Mouse (Mus musculus): ENCODE measurements around the gene Rasa3. TPM values are rescaled to one million over a fixed set of nuclear protein-coding genes. Genes with fewer than 3 reads are reported as not detected.
A peak's percentile ranks its signal among the peaks of the same experiment; 100 is the strongest.

The Rasa3 gene
- polyA plus RNA-seq, 1 experiment from 2014 or later, result 34.4 TPM

DNA sequence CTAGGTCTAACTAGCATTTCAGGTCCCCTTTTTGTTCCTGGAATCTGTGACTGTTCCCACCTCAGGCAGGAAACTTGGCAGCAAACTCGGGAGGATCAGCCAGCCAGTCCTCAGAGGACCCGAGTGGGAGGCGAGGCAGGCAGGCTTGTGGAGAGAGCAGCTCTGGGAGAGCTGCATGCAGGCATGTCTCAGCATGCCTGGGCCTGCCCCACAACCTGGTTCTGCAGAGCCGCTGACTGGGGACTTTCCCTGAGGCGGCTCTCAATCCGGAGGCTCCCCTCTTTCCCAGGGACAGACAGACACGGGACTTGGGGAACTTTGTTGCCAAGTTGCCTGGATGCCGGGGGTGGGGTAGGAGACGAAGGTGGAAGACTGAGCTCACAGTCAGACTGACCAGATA is 128.6 kb downstream of the Rasa3 start:
- Histone ChIP-seq H3K27me3 (ENCODE audit: control insufficient read depth, insufficient read depth, low read length) (no peaks in the 10 kb centered on the region), H3K4me3 (ENCODE audit: low read depth, low read length) (no peak overlapping the region), H3K27ac (ENCODE audit: low read depth, low read length) (no peak overlapping the region), H3K4me1 (ENCODE audit: control insufficient read depth, insufficient read depth, low read length) (no peaks in the 10 kb centered on the region), H3K4me2 (ENCODE audit: low read depth, low read length) (no peak overlapping the region), H3K9me3 (ENCODE audit: control insufficient read depth, low read length) (no peaks in the 10 kb centered on the region), H3K9ac (replicated peaks; ENCODE audit: low read depth, low read length) (no peak overlapping the region), H3K36me3 (ENCODE audit: control insufficient read depth, insufficient read depth, low read length) (no peaks in the 10 kb centered on the region)
- ATAC-seq (ENCODE audit: low read depth), result no peak
- 50% methylated on average over 9 of the region's 9 CpGs for WGBS

DNA sequence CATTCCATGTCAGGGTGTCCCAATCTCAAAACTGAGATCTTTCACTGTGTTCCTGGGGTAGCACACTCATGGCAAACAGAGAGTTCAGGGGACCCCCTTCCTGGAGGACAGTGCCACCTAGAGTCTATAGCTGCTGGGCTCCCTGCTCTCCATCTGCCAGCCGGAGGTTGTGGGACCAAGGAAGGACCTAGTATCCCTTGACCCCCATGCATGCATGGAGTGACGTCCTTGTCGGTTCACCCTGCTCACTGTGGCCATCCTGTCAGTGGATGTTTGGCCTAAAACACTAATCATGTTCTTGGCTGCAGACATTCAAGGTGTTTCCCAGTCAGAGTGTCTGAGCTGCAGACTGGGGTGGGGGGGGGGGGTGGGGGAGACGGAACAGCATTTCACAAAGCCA is 129.2 kb downstream of the Rasa3 start:
- Histone ChIP-seq H3K4me3 (ENCODE audit: low read depth, low read length) (no peak overlapping the region), H3K27ac (ENCODE audit: low read depth, low read length) (no peak overlapping the region), H3K4me2 (ENCODE audit: low read depth, low read length) (no peak overlapping the region), H3K4me1 (ENCODE audit: control insufficient read depth, insufficient read depth, low read length) (no peaks in the 10 kb centered on the region), H3K36me3 (ENCODE audit: control insufficient read depth, insufficient read depth, low read length) (no peaks in the 10 kb centered on the region), H3K27me3 (ENCODE audit: control insufficient read depth, insufficient read depth, low read length) (no peaks in the 10 kb centered on the region), H3K9ac (replicated peaks; ENCODE audit: low read depth, low read length) (no peak overlapping the region), H3K9me3 (ENCODE audit: control insufficient read depth, low read length) (no peaks in the 10 kb centered on the region)
- ATAC-seq (ENCODE audit: low read depth), result no peak
- WGBS, result 53% methylated on average over 4 of the region's 4 CpGs

DNA sequence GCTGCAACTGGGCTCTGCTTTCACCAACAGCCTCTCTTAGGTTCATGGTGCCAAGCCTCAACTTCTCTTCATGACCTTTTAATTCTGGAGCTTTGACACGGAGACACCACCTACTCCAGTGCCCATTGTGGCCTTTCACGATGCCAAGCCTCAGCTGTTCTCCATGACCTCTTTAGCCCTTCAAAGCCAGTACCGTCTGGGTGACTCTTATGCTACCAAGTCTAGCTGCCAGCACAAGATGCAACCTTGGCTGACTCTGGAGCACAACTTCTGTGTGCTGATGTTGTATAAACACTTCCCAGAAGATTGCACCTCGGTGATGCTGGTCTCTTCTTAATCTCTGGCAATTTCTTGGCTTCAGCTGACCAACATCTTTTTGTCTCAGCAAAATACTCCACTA is 131.0 kb downstream of the Rasa3 start:
- H3K4me3 ChIP-seq (ENCODE audit: low read depth, low read length), result no peak overlapping the region
- H3K9me3 ChIP-seq (ENCODE audit: control insufficient read depth, low read length), result no peaks in the 10 kb centered on the region
- no peak overlapping the region for H3K9ac ChIP-seq (replicated peaks; ENCODE audit: low read depth, low read length)
- no peak overlapping the region for H3K4me2 ChIP-seq (ENCODE audit: low read depth, low read length)
- no peaks in the 10 kb centered on the region for H3K36me3 ChIP-seq (ENCODE audit: control insufficient read depth, insufficient read depth, low read length)
- ATAC-seq (ENCODE audit: low read depth), result no peak
- no peaks in the 10 kb centered on the region for H3K4me1 ChIP-seq (ENCODE audit: control insufficient read depth, insufficient read depth, low read length)
- H3K27ac ChIP-seq (ENCODE audit: low read depth, low read length), result no peak overlapping the region
- WGBS, result 88% methylated on average over 4 of the region's 4 CpGs
- no peaks in the 10 kb centered on the region for H3K27me3 ChIP-seq (ENCODE audit: control insufficient read depth, insufficient read depth, low read length)

DNA sequence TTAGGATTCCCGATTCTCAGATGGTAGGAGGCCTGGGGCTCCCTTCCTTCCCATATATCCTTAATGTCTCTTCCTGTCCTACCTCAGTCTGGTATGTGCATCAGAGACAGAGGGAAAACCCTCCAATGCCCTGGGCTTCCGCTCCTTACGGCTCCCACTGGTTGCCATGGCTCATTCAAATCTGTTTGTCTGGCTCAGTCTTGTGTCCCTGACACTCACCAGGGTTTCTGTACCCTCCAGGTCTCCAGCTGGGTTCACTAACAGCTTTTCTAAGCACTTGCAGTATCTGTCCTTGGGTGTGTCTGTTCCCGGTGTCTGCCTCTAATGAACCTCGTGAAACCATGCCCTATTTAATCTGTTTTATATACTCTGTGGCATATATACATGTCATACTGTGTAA is 135.9 kb downstream of the Rasa3 start:
- no peaks in the 10 kb centered on the region for H3K4me1 ChIP-seq (ENCODE audit: control insufficient read depth, insufficient read depth, low read length)
- H3K9me3 ChIP-seq (ENCODE audit: control insufficient read depth, low read length), result no peaks in the 10 kb centered on the region
- H3K36me3 ChIP-seq (ENCODE audit: control insufficient read depth, insufficient read depth, low read length), result no peaks in the 10 kb centered on the region
- no peak overlapping the region for H3K9ac ChIP-seq (replicated peaks; ENCODE audit: low read depth, low read length)
- H3K4me2 ChIP-seq (ENCODE audit: low read depth, low read length), result no peak overlapping the region
- H3K27ac ChIP-seq (ENCODE audit: low read depth, low read length), result no peak overlapping the region
- WGBS, result 65% methylated on average over 5 of the region's 5 CpGs
- no peak overlapping the region for H3K4me3 ChIP-seq (ENCODE audit: low read depth, low read length)
- no peaks in the 10 kb centered on the region for H3K27me3 ChIP-seq (ENCODE audit: control insufficient read depth, insufficient read depth, low read length)
- no peak for ATAC-seq (ENCODE audit: low read depth)

DNA sequence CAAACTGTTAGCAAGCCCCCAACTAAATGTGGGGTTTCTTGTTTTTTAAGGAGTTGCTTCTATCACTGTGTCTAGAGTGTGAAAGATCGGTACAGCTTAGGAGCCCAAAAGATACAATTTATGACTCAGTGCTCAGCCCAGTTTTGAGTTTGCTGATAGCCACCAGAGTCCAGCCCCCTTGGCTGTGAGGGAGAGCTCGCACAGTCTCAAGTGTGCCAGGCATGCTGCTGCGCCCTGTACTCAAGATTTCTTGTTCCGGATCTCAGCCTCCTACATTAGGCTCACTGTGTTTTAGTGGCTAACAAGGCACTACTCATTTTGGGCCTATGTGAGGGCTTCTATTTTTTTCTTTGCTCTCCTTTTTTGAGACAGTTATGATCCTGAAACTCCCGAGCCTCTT is 137.3 kb downstream of the Rasa3 start:
- WGBS, result 86% methylated on average over 5 of the region's 5 CpGs

DNA sequence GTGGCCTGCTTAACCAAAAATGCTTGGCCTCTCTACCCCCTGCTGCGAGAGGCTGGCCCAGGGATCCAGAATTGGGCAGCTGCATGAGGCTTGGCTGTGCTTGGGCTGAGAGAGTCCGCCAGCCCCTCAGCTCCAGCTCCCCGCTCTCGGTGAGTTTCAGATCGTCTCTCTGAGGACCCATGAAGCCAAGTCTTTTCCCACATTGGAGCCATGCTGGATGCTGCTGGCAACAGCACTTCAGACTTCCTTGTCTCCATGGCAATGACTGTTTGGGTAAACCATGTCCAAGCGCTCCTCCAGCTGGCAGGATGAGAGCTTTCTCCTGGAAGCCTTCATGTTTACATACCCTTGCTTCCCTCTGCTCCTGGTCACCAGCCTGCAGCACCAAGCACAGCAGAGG is 138.6 kb downstream of the Rasa3 start:
- Histone ChIP-seq H3K27ac (ENCODE audit: low read depth, low read length) (no peak overlapping the region), H3K9me3 (ENCODE audit: control insufficient read depth, low read length) (no peaks in the 10 kb centered on the region), H3K4me3 (ENCODE audit: low read depth, low read length) (no peak overlapping the region), H3K36me3 (ENCODE audit: control insufficient read depth, insufficient read depth, low read length) (no peaks in the 10 kb centered on the region), H3K27me3 (ENCODE audit: control insufficient read depth, insufficient read depth, low read length) (no peaks in the 10 kb centered on the region), H3K9ac (replicated peaks; ENCODE audit: low read depth, low read length) (no peak overlapping the region), H3K4me1 (ENCODE audit: control insufficient read depth, insufficient read depth, low read length) (no peaks in the 10 kb centered on the region), H3K4me2 (ENCODE audit: low read depth, low read length) (no peak overlapping the region)
- 61% methylated on average over 6 of the region's 6 CpGs for WGBS
- no peak for ATAC-seq (ENCODE audit: low read depth)

More for the DNA sequence above, 137.3 kb downstream of the Rasa3 start:
- ATAC-seq (ENCODE audit: low read depth), result no peak
- Histone ChIP-seq H3K27me3 (ENCODE audit: control insufficient read depth, insufficient read depth, low read length) (no peaks in the 10 kb centered on the region), H3K4me2 (ENCODE audit: low read depth, low read length) (no peak overlapping the region), H3K36me3 (ENCODE audit: control insufficient read depth, insufficient read depth, low read length) (no peaks in the 10 kb centered on the region), H3K4me3 (ENCODE audit: low read depth, low read length) (no peak overlapping the region), H3K9me3 (ENCODE audit: control insufficient read depth, low read length) (no peaks in the 10 kb centered on the region), H3K27ac (ENCODE audit: low read depth, low read length) (no peak overlapping the region), H3K4me1 (ENCODE audit: control insufficient read depth, insufficient read depth, low read length) (no peaks in the 10 kb centered on the region), H3K9ac (replicated peaks; ENCODE audit: low read depth, low read length) (no peak overlapping the region)

DNA sequence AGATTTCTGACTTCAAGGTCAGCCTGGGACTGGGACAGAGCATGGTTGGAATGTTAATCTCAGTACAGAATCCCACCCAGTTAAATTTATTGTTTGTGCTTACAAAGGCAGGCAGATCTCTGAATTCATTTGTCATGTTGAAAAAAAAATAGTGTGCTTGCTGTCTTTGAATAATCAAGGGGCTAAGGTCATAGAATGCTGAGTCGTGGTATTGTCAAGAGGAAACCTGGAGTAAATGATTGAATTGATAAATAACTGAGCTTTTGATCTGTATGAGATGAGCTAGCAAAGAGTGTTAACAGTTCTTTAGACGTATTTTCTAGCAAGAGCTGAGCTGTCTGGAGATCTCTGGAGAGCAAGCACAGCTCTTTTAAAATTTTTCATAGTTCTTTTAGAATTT is 140.3 kb downstream of the Rasa3 start:
- Histone ChIP-seq H3K27me3 (ENCODE audit: control insufficient read depth, insufficient read depth, low read length) (no peaks in the 10 kb centered on the region), H3K27ac (ENCODE audit: low read depth, low read length) (no peak overlapping the region), H3K4me1 (ENCODE audit: control insufficient read depth, insufficient read depth, low read length) (peaks cover 2% of the 10 kb centered on the region; the same call in 1 of the 2 replicates), H3K9ac (replicated peaks; ENCODE audit: low read depth, low read length) (no peak overlapping the region), H3K36me3 (ENCODE audit: control insufficient read depth, insufficient read depth, low read length) (no peaks in the 10 kb centered on the region), H3K4me2 (ENCODE audit: low read depth, low read length) (no peak overlapping the region), H3K4me3 (ENCODE audit: low read depth, low read length) (no peak overlapping the region), H3K9me3 (ENCODE audit: control insufficient read depth, low read length) (no peaks in the 10 kb centered on the region)
- ATAC-seq (ENCODE audit: low read depth), result no peak
- WGBS, result 31% methylated on average over 2 of the region's 2 CpGs

DNA sequence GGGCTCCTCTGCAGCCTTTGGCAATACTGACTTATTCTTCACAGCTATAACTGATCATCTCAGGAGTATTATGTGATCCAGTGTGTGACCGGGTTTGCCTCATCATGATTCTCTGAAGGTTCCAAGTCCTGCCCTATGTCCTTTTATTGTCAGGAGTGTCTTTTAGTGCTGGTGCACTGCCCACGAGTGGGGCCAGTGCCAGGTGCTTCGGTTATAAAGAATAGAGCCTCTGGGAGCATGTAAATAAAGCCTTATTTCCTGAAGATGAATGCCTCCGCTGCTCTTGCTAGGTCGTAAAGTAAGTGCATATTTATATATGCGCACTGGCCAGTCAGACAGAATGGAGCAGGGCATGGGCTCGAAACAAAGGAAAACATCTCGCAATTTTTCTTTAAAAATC is 144.3 kb downstream of the Rasa3 start:
- no peak overlapping the region for H3K9ac ChIP-seq (replicated peaks; ENCODE audit: low read depth, low read length)
- no peaks in the 10 kb centered on the region for H3K9me3 ChIP-seq (ENCODE audit: control insufficient read depth, low read length)
- no peaks in the 10 kb centered on the region for H3K36me3 ChIP-seq (ENCODE audit: control insufficient read depth, insufficient read depth, low read length)
- ATAC-seq (ENCODE audit: low read depth), result no peak
- no peaks in the 10 kb centered on the region for H3K27me3 ChIP-seq (ENCODE audit: control insufficient read depth, insufficient read depth, low read length)
- 52% methylated on average over 8 of the region's 8 CpGs for WGBS
- peaks cover 18% of the 10 kb centered on the region; the same call in 1 of the 2 replicates for H3K4me1 ChIP-seq (ENCODE audit: control insufficient read depth, insufficient read depth, low read length)
- H3K4me3 ChIP-seq (ENCODE audit: low read depth, low read length), result no peak overlapping the region
- H3K4me2 ChIP-seq (ENCODE audit: low read depth, low read length), result no peak overlapping the region
- H3K27ac ChIP-seq (ENCODE audit: low read depth, low read length), result no peak overlapping the region

DNA sequence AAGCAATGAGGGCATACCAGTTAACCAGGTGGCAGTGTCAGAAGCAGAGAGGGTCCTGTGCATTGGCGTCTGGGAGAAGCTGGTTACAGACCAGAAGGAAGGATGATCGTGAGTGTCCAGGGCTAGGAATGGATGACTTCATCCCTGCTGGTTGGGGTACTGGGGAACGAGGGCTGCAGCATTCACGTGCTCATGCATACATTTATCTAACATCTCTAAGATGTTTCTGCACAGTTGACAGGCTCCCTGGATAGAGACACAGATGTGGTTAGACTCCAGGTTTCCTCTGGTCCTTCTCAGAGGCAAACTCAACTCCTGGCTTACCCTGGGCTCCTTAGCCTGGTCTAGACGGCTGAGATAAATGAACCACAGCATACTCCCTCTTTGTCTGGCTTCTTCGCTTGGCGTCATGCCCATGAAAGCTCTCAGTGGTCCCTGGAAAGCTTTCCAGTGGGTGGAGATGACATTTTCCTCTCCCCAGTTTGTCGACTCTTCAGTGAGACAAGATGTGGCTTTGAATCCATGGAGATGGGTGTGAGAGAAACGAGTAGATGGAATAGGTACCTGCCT is 145.7 kb downstream of the Rasa3 start:
- H3K4me3 ChIP-seq (ENCODE audit: low read depth, low read length), result no peak overlapping the region
- H3K4me2 ChIP-seq (ENCODE audit: low read depth, low read length), result no peak overlapping the region
- no peaks in the 10 kb centered on the region for H3K27me3 ChIP-seq (ENCODE audit: control insufficient read depth, insufficient read depth, low read length)
- 0 out of 2 replicates have a peak overlapping the region, but pooled peaks have one; percentile 41 for H3K27ac ChIP-seq (ENCODE audit: low read depth, low read length)
- no peaks in the 10 kb centered on the region for H3K36me3 ChIP-seq (ENCODE audit: control insufficient read depth, insufficient read depth, low read length)
- no peak overlapping the region for H3K9ac ChIP-seq (replicated peaks; ENCODE audit: low read depth, low read length)
- 64% methylated on average over 9 of the region's 9 CpGs for WGBS
- peaks cover 18% of the 10 kb centered on the region; the same call in 1 of the 2 replicates for H3K4me1 ChIP-seq (ENCODE audit: control insufficient read depth, insufficient read depth, low read length)
- ATAC-seq (ENCODE audit: low read depth), result no peak
- H3K9me3 ChIP-seq (ENCODE audit: control insufficient read depth, low read length), result no peaks in the 10 kb centered on the region
